Mouse (Mus musculus) adrenal gland, postnatal 4 days (tissue): Measurements from ENCODE around the gene Cap2. TPM values are rescaled to one million over a fixed set of nuclear protein-coding genes. Genes with fewer than 3 reads are reported as not detected.

Source experiments
- DNase-seq, 2 experiments: peaks; one replicate each; pipeline ENCODE4 v3.0.0; 2021 to 2022; ENCODE audit warnings: low spot score in 2 of 2, mixed read lengths in 2 of 2
- total RNA-seq, 2 experiments: library from RNA; stranded (reverse); gene quantifications; 2 replicates each; pipeline ENCODE4 v1.2.3; 2021

The Cap2 gene
- total RNA-seq, 2 experiments from 2014 or later: 3.5 to 10.8 TPM

GRCm38 (mm10) chr13:46554736-46555135, 53.1 kb downstream of the Cap2 start:
- DNase-seq: no peak

- no peak for DNase-seq
Observed at GRCm38 (mm10) chr13:46565913-46566312, 64.3 kb downstream of the Cap2 start.

GRCm38 (mm10) chr13:46569469-46569868, 67.8 kb downstream of the Cap2 start:
- no peak for DNase-seq

- no peak for DNase-seq
Observed at GRCm38 (mm10) chr13:46571141-46571592, 69.5 kb downstream of the Cap2 start.

GRCm38 (mm10) chr13:46571961-46572647, 70.5 kb downstream of the Cap2 start:
- no peak for DNase-seq

GRCm38 (mm10) chr13:46572648-46573163, 71.1 kb downstream of the Cap2 start:
- DNase-seq: no peak

- DNase-seq: no peak
Observed at GRCm38 (mm10) chr13:46574201-46574600, 72.6 kb downstream of the Cap2 start.

- DNase-seq: no peak
Observed at GRCm38 (mm10) chr13:46574707-46575106, 73.1 kb downstream of the Cap2 start.

GRCm38 (mm10) chr13:46584860-46585259, 83.2 kb downstream of the Cap2 start:
- no peak for DNase-seq

GRCm38 (mm10) chr13:46587717-46588289, 86.2 kb downstream of the Cap2 start:
- DNase-seq: no peak

- no peak for DNase-seq
Observed at GRCm38 (mm10) chr13:46588606-46589005, 87.0 kb downstream of the Cap2 start.

- DNase-seq: no peak
Observed at GRCm38 (mm10) chr13:46590885-46591284, 89.2 kb downstream of the Cap2 start.

GRCm38 (mm10) chr13:46600694-46601093, 99.0 kb downstream of the Cap2 start:
- DNase-seq: no peak

GRCm38 (mm10) chr13:46601386-46601785, 99.7 kb downstream of the Cap2 start:
- no peak for DNase-seq

GRCm38 (mm10) chr13:46602674-46603073, 101.0 kb downstream of the Cap2 start:
- DNase-seq: no peak

- DNase-seq: no peak
Observed at GRCm38 (mm10) chr13:46611033-46611432, 109.4 kb downstream of the Cap2 start.

- DNase-seq: no peak
Observed at GRCm38 (mm10) chr13:46613694-46614272, 112.1 kb downstream of the Cap2 start.

- no peak for DNase-seq
Observed at GRCm38 (mm10) chr13:46616673-46617362, 115.2 kb downstream of the Cap2 start.

- no peak for DNase-seq
Observed at GRCm38 (mm10) chr13:46619633-46620032, 118.0 kb downstream of the Cap2 start.

- no peak for DNase-seq
Observed at GRCm38 (mm10) chr13:46620964-46621757, 119.5 kb downstream of the Cap2 start.

GRCm38 (mm10) chr13:46626608-46627007, 125.0 kb downstream of the Cap2 start:
- no peak for DNase-seq
